Mouse (Mus musculus) intestine, embryonic 14.5 days (tissue): ENCODE results near the gene Gm20721. TPM values are rescaled to one million over a fixed set of nuclear protein-coding genes. Genes with fewer than 3 reads are reported as not detected.

ENCODE experiments used
- ATAC-seq: fragments of 200-750 bp; cut with Nextera tagmentation; replicated peaks from 2 replicates; pipeline ENCODE4 v1.8.0; 2017; ENCODE audit warnings: low read depth, moderate number of reproducible peaks, moderate TSS enrichment, moderate library complexity; ENCODE audit not compliant: low FRiP score, low TSS enrichment
- DNase-seq: peaks from one replicate; pipeline ENCODE4 v3.0.0-alpha.2; 2018; ENCODE audit warnings: low spot score
- H3K27ac ChIP-seq: fragments of 300-500 bp; sonication (generic); 2 replicates; pipeline ENCODE4 v1.5.1; 2014; ENCODE audit warnings: low read depth, mild to moderate bottlenecking, control low read depth
- H3K27me3 ChIP-seq: fragments of 300-500 bp; sonication (generic); replicated peaks from 2 replicates; pipeline ENCODE4 v1.6.1; 2014; ENCODE audit warnings: low read length, control low read depth; ENCODE audit not compliant: control insufficient read depth, insufficient read depth
- H3K36me3 ChIP-seq: fragments of 300-500 bp; sonication (generic); 2 replicates; pipeline ENCODE4 v1.6.1; 2014; ENCODE audit warnings: low read length, control low read depth; ENCODE audit not compliant: control insufficient read depth, insufficient read depth
- H3K4me1 ChIP-seq: fragments of 300-500 bp; sonication (generic); replicated peaks from 2 replicates; pipeline ENCODE4 v1.6.1; 2014; ENCODE audit warnings: low read length, control low read depth, mixed read lengths; ENCODE audit not compliant: control insufficient read depth, insufficient read depth
- H3K4me2 ChIP-seq: fragments of 300-500 bp; sonication (generic); 2 replicates; pipeline ENCODE4 v1.6.1; 2014; ENCODE audit warnings: low read length
- H3K4me3 ChIP-seq: fragments of 300-500 bp; sonication (generic); 2 replicates; pipeline ENCODE4 v1.5.1; 2014; ENCODE audit warnings: low read depth, low read length, control low read depth, mixed read lengths
- H3K9ac ChIP-seq: fragments of 300-500 bp; sonication (generic); 2 replicates; pipeline ENCODE4 v1.6.1; 2014; ENCODE audit warnings: mild to moderate bottlenecking, low read length
- H3K9me3 ChIP-seq: fragments of 300-500 bp; sonication (generic); 2 replicates; pipeline ENCODE4 v1.6.1; 2016; ENCODE audit warnings: low read length, control low read depth; ENCODE audit not compliant: control insufficient read depth
- WGBS: fragments of 180-500 bp; shearing (Covaris S2); extraction: QIAGEN DNeasy Blood & Tissue Kit; methylation state at CpG from one replicate; pipeline ENCODE4 v1.1.7; 2014; 5-methylcytosine and 5-hydroxymethylcytosine counted together
- polyA plus RNA-seq: library from polyadenylated mRNA; unstranded; fragments of >200 nt; fragmentation: Nextera tagmentation; extraction: Ambion mirVana; gene quantifications from 2 replicates; pipeline ENCODE4 v1.2.1, GENCODE M21; 2014

Gene Gm20721
- polyA plus RNA-seq, 1 experiment from 2014 or later: 12.6 TPM

- DNase-seq (peak; percentile 78), ATAC-seq (no peak; the same call in 1 of the 2 replicates)
- Histone ChIP-seq H3K9me3 (no peaks in the 10 kb centered on the region), H3K36me3 (no peaks in the 10 kb centered on the region), H3K27ac (no peak overlapping the region), H3K4me1 (peaks cover 4% of the 10 kb centered on the region), H3K4me3 (no peak overlapping the region), H3K4me2 (no peak overlapping the region), H3K9ac (no peak overlapping the region), H3K27me3 (no peaks in the 10 kb centered on the region)
- WGBS: 15% methylated on average over 7 of the region's 7 CpGs
Observed at GRCm38 (mm10) chr2:174310913-174311514, 35.5 kb downstream of the Gm20721 start.

- 71% methylated on average over 3 of the region's 3 CpGs for WGBS
- DNase-seq: no peak
- ATAC-seq: no peak
- Histone ChIP-seq H3K9me3 (no peaks in the 10 kb centered on the region), H3K9ac (no peak overlapping the region), H3K27me3 (no peaks in the 10 kb centered on the region), H3K4me2 (no peak overlapping the region), H3K36me3 (no peaks in the 10 kb centered on the region), H3K27ac (no peak overlapping the region), H3K4me1 (peaks cover 4% of the 10 kb centered on the region), H3K4me3 (no peak overlapping the region)
Observed at GRCm38 (mm10) chr2:174307903-174308302, 38.6 kb downstream of the Gm20721 start.

DNA sequence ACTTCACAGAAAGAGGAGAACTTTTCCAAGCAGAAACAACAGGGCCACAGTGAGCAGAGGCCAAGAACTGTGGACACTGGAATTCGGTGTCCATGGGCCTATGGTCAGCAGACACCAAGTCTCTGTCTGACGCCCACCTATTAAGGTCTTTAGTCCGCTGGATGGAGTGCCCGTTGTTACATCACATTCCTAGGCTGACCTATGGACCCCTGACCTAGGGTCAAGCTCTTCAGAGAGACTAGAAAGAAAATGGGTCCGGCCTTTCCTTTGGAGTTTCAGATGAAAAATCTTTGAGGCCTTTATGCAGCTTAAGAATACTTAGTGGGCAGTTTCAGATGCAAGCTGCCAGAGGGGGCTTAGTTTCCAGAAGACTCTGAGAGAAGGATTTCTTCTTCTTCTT lies 40.9 kb downstream of the Gm20721 start:
- Histone ChIP-seq H3K27me3 (no peaks in the 10 kb centered on the region), H3K36me3 (no peaks in the 10 kb centered on the region), H3K4me1 (no peaks in the 10 kb centered on the region), H3K9me3 (peaks cover 6% of the 10 kb centered on the region), H3K27ac (no peak overlapping the region), H3K4me2 (no peak overlapping the region), H3K9ac (no peak overlapping the region), H3K4me3 (no peak overlapping the region)
- WGBS: 22% methylated on average over 5 of the region's 5 CpGs
- ATAC-seq: no peak
- DNase-seq: no peak

DNA sequence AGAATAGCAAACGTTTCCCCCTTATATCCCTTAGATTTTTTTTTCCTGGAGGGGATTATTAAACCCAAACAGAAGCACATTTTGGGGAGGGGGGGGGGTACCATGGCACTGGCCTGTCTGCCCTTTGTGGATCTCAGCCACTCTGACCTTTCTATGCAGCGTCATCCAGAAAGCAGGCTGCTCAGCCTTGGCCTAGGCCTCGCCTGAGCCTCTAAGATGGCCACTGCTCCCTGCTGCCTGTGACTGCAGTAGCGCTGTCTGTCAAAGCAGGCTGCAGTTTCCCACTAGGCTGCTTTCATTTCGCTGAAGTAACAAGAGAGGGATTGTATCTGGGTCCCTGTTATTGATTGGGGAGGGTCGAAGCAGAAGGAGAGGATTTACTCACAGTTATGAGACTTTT lies 44.0 kb downstream of the Gm20721 start:
- Histone ChIP-seq H3K4me1 (no peaks in the 10 kb centered on the region), H3K9me3 (peaks cover 37% of the 10 kb centered on the region), H3K4me3 (no peak overlapping the region), H3K9ac (no peak overlapping the region), H3K4me2 (no peak overlapping the region), H3K27me3 (peaks cover 27% of the 10 kb centered on the region), H3K27ac (no peak overlapping the region), H3K36me3 (no peaks in the 10 kb centered on the region)
- ATAC-seq (no peak), DNase-seq (no peak)
- WGBS: 61% methylated on average over 6 of the region's 6 CpGs

DNA sequence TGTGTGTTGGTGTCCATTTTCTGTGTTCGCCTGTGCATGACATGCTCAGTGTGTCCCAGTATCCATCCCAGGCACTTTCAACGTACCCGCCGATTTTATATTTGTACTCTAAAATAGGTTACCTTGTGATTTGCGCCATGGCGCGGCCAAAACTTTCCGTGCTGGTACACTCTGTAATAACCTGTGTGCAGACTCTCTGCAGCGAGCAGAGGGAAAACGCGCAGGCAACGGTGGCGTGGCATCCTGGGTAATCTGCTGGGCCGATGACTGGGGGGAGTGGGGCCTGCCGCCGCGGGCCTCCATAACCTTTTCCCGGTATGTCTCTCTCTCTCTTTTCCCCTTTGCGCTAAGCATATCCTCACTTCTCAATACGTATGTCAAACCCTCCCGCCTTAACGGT lies 45.8 kb downstream of the Gm20721 start:
- ATAC-seq: no peak
- H3K4me3 ChIP-seq: peak overlapping the region; percentile 35
- no peaks in the 10 kb centered on the region for H3K36me3 ChIP-seq
- peaks cover 27% of the 10 kb centered on the region for H3K27me3 ChIP-seq
- DNase-seq: no peak
- no peak overlapping the region for H3K27ac ChIP-seq
- peak overlapping the region; percentile 50 for H3K4me2 ChIP-seq
- 0 out of 2 replicates have a peak overlapping the region, but pooled peaks have one; percentile 7 for H3K9ac ChIP-seq
- WGBS: 53% methylated on average over 22 of the region's 22 CpGs
- no peaks in the 10 kb centered on the region for H3K4me1 ChIP-seq
- H3K9me3 ChIP-seq: peaks cover 52% of the 10 kb centered on the region

DNA sequence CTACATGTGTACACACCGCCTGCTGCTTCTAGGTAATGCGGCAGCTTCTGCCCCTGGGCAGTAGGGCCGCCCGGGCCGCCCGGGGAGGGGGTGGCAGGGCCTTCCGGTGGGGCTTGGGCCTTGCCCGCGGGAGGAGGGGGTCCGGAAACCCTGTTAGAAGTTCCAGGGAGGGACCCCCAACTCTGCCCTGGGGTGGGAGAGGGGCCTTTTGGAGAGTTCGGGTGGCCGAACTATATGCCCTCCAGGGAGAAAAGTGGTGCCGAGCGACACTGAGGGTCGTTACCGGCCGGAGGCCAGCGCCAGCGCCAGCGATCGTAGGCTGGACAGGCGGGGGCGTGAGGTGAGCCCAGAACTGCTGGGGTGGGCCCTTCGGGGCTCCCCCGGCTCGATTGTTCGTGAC lies 46.3 kb downstream of the Gm20721 start:
- WGBS: 47% methylated on average over 27 of the region's 27 CpGs
- DNase-seq: no peak
- H3K27me3 ChIP-seq: peaks cover 27% of the 10 kb centered on the region
- no peaks in the 10 kb centered on the region for H3K36me3 ChIP-seq
- H3K27ac ChIP-seq: no peak overlapping the region
- peak overlapping the region; percentile 35 for H3K4me3 ChIP-seq
- H3K4me1 ChIP-seq: no peaks in the 10 kb centered on the region
- ATAC-seq: no peak
- 0 out of 2 replicates have a peak overlapping the region, but pooled peaks have one; percentile 7 for H3K9ac ChIP-seq
- peak overlapping the region; percentile 50 for H3K4me2 ChIP-seq
- peaks cover 57% of the 10 kb centered on the region for H3K9me3 ChIP-seq

DNA sequence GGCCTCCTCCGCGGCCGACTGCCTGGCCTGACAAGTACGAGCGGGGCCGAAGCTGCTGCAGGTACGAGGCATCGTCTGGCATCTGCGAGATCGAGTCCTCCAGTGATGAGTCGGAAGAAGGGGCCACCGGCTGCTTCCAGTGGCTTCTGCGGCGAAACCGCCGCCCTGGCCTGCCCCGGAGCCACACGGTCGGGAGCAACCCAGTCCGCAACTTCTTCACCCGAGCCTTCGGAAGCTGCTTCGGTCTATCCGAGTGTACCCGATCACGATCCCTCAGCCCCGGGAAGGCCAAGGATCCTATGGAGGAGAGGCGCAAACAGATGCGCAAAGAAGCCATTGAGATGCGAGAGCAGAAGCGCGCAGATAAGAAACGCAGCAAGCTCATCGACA lies 46.7 kb downstream of the Gm20721 start:
- ATAC-seq (no peak), DNase-seq (no peak)
- Histone ChIP-seq H3K4me3 (peak overlapping the region; percentile 35), H3K9ac (no peak overlapping the region), H3K4me2 (peak overlapping the region; percentile 50), H3K9me3 (peaks cover 61% of the 10 kb centered on the region), H3K27me3 (peaks cover 27% of the 10 kb centered on the region), H3K27ac (no peak overlapping the region), H3K36me3 (no peaks in the 10 kb centered on the region), H3K4me1 (no peaks in the 10 kb centered on the region)
- WGBS: 62% methylated on average over 34 of the region's 34 CpGs

DNA sequence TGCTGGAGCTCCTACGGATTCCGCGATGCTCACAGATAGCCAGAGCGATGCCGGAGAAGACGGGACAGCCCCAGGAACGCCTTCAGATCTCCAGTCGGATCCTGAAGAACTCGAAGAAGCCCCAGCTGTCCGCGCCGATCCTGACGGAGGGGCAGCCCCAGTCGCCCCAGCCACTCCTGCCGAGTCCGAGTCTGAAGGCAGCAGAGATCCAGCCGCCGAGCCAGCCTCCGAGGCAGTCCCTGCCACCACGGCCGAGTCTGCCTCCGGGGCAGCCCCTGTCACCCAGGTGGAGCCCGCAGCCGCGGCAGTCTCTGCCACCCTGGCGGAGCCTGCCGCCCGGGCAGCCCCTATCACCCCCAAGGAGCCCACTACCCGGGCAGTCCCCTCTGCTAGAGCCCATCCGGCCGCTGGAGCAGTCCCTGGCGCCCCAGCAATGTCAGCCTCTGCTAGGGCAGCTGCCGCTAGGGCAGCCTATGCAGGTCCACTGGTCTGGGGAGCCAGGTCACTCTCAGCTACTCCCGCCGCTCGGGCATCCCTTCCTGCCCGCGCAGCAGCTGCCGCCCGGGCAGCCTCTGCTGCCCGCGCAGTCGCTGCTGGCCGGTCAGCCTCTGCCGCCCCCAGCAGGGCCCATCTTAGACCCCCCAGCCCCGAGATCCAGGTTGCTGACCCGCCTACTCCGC lies 47.3 kb downstream of the Gm20721 start:
- Histone ChIP-seq H3K4me3 (peak overlapping the region; percentile 35), H3K4me2 (peak overlapping the region; percentile 50), H3K27ac (no peak overlapping the region), H3K36me3 (no peaks in the 10 kb centered on the region), H3K4me1 (no peaks in the 10 kb centered on the region), H3K9me3 (peaks cover 64% of the 10 kb centered on the region), H3K27me3 (peaks cover 27% of the 10 kb centered on the region), H3K9ac (0 out of 2 replicates have a peak overlapping the region, but pooled peaks have one; percentile 10)
- ATAC-seq: no peak
- WGBS: 53% methylated on average over 48 of the region's 48 CpGs
- DNase-seq: no peak

DNA sequence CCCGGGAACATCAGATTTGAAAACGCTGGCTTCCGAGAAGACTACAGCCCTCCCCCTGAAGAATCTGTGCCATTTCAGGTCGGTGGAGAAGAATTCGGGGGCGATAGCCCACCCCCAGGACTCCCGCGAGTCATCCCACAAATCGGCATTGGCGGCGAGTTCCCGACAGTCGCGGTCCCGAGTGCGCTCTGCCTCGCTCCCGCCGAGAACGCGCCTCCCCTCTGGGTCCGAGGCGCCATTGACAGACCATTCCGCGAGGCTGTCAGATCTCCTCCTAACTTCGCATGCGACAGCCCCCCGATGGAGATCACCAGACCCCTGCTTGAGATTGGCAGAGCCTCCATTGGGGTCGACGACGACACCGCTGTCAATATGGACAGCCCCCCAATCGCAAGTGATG lies 48.0 kb downstream of the Gm20721 start:
- no peak overlapping the region for H3K9ac ChIP-seq
- peaks cover 27% of the 10 kb centered on the region for H3K27me3 ChIP-seq
- ATAC-seq (no peak), DNase-seq (no peak)
- H3K4me3 ChIP-seq: peak overlapping the region; percentile 35
- WGBS: 46% methylated on average over 33 of the region's 33 CpGs
- peaks cover 64% of the 10 kb centered on the region for H3K9me3 ChIP-seq
- peaks cover 2% of the 10 kb centered on the region; the same call in 1 of the 2 replicates for H3K4me1 ChIP-seq
- H3K4me2 ChIP-seq: peak overlapping the region; percentile 50
- H3K27ac ChIP-seq: no peak overlapping the region
- no peaks in the 10 kb centered on the region for H3K36me3 ChIP-seq
